Mouse (Mus musculus) small intestine, adult 2 months (tissue): ENCODE measurements around the gene Myod1.

Experiments used
- CTCF ChIP-seq: fragments of 200-500 bp; IDR thresholded peaks from 2 replicates; pipeline ENCODE4 v1.5.1; 2012; ENCODE audit warnings: low read depth, mild to moderate bottlenecking, control low read depth, inconsistent platforms, low read length, moderate library complexity, mixed read lengths; ENCODE audit not compliant: insufficient replicate concordance, insufficient read length; ENCODE audit errors: extremely low read depth
- POLR2A ChIP-seq: fragments of 200-500 bp; IDR thresholded peaks from 2 replicates; pipeline ENCODE4 v1.6.1; 2012; ENCODE audit warnings: low read depth, mild to moderate bottlenecking, control low read depth, inconsistent platforms, low read length, moderate library complexity

DNA sequence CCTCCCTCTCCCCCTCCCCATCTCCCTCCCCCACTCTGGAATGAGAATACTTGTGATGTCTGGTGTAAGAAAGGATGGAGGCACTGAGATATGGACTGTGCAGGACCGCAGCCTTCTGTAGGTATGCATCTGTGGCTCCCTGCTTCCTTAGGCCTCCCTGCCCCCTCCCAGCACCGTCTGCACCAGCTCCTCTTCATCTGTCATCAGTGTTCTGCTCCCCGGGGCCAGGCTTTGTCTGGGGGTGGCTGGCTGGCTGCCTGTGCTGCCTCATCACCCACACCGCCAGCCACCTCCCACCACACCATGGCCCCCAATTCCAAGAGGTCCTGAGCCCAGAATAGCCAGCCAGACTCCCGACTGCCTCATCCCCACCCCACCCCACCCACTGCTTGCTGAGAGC lies 12.1 kb upstream of the Myod1 start:
- TF ChIP-seq POLR2A (no peak), CTCF (no peak)
